Mouse (Mus musculus) hindbrain, embryonic 11.5 days (tissue): ENCODE results near the gene Gm49601. TPM values are rescaled to one million over a fixed set of nuclear protein-coding genes. Genes with fewer than 3 reads are reported as not detected.
A peak's percentile ranks its signal among the peaks of the same experiment; 100 is the strongest.

Experiments used
- ATAC-seq: fragments of 200-750 bp; cut with Nextera tagmentation; 2 replicates; pipeline ENCODE4 v1.8.0; 2017; ENCODE audit warnings: mild to moderate bottlenecking, moderate TSS enrichment, moderate library complexity; ENCODE audit not compliant: low FRiP score
- DNase-seq: peaks from one replicate; pipeline ENCODE4 v3.0.0-alpha.2; 2015; ENCODE audit warnings: low spot score
- H3K27ac ChIP-seq: fragments of 300-500 bp; sonication (generic); 2 replicates; pipeline ENCODE4 v1.5.1; 2014; ENCODE audit warnings: mild to moderate bottlenecking, low read depth, low read length
- H3K27me3 ChIP-seq: fragments of 300-500 bp; sonication (generic); 2 replicates; pipeline ENCODE4 v1.6.1; 2014; ENCODE audit warnings: mild to moderate bottlenecking, low read length, moderate library complexity, mixed read lengths; ENCODE audit not compliant: control insufficient read depth, insufficient read depth
- H3K36me3 ChIP-seq: fragments of 300-500 bp; sonication (generic); 2 replicates; pipeline ENCODE4 v1.6.1; 2014; ENCODE audit warnings: mild to moderate bottlenecking, low read length, moderate library complexity, mixed read lengths; ENCODE audit not compliant: control insufficient read depth, insufficient read depth
- H3K4me1 ChIP-seq: fragments of 300-500 bp; sonication (generic); replicated peaks from 2 replicates; pipeline ENCODE4 v1.6.1; 2014; ENCODE audit warnings: low read length, mixed read lengths; ENCODE audit not compliant: control insufficient read depth, insufficient read depth
- H3K4me2 ChIP-seq: fragments of 300-500 bp; sonication (generic); replicated peaks from 2 replicates; pipeline ENCODE4 v1.6.1; 2014; ENCODE audit warnings: mild to moderate bottlenecking, low read depth, low read length
- H3K4me3 ChIP-seq: fragments of 300-500 bp; sonication (generic); 2 replicates; pipeline ENCODE4 v1.5.1; 2014; ENCODE audit warnings: low read depth, low read length
- H3K9ac ChIP-seq: fragments of 300-500 bp; sonication (generic); 2 replicates; pipeline ENCODE4 v1.6.1; 2014; ENCODE audit warnings: low read depth, low read length
- H3K9me3 ChIP-seq: fragments of 300-500 bp; sonication (generic); 2 replicates; pipeline ENCODE4 v1.6.1; 2016; ENCODE audit warnings: low read length; ENCODE audit not compliant: control insufficient read depth
- WGBS: fragments of 180-500 bp; shearing (Covaris S2); extraction: QIAGEN DNeasy Blood & Tissue Kit; methylation state at CpG from one replicate; pipeline ENCODE4 v1.1.7; 2014; 5-methylcytosine and 5-hydroxymethylcytosine counted together
- polyA plus RNA-seq: library from polyadenylated mRNA; unstranded; fragments of >200 nt; fragmentation: Nextera tagmentation; extraction: Ambion mirVana; gene quantifications from 2 replicates; pipeline ENCODE4 v1.2.1, GENCODE M21; 2014

Gm49601 gene
- polyA plus RNA-seq, 1 experiment from 2014 or later: 6.0 TPM

- no peak for ATAC-seq
- Histone ChIP-seq H3K27me3 (peaks cover 2% of the 10 kb centered on the region; the same call in 1 of the 2 replicates), H3K36me3 (no peaks in the 10 kb centered on the region), H3K4me3 (no peak overlapping the region), H3K9me3 (no peaks in the 10 kb centered on the region), H3K9ac (no peak overlapping the region), H3K4me2 (no peak overlapping the region), H3K4me1 (peaks cover 6% of the 10 kb centered on the region), H3K27ac (no peak overlapping the region)
- DNase-seq: no peak
- WGBS: 18% methylated on average over 1 of the region's 1 CpGs
Measured at GRCm38 (mm10) chr16:18633333-18633732, 7.1 kb upstream of the Gm49601 start.

DNA sequence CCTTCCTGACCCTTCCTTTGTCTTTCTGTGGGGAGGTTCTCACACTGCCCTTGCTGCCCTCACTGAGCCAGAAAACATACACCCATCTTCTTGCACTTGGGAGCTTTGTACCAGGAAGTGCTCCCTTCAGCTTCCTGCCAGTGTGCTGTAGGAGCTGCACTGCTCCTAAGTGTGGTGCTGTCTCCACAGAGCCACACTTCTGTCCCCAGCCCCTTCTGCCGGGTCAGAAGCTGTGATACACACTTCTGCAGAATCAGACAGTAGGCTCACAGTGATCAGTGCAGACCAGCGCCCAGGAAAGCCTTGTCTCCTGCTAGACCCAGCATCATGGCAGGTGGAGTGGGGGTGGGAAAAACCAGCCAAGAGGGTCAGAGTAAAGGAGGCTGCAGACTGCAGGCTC, 6.6 kb upstream of the Gm49601 start:
- Histone ChIP-seq H3K27ac (no peak overlapping the region), H3K27me3 (peaks cover 2% of the 10 kb centered on the region; the same call in 1 of the 2 replicates), H3K36me3 (no peaks in the 10 kb centered on the region), H3K4me3 (no peak overlapping the region), H3K9me3 (no peaks in the 10 kb centered on the region), H3K4me2 (no peak overlapping the region), H3K9ac (no peak overlapping the region), H3K4me1 (peaks cover 10% of the 10 kb centered on the region)
- WGBS: 62% methylated on average over 2 of the region's 2 CpGs
- DNase-seq (no peak), ATAC-seq (no peak)

DNA sequence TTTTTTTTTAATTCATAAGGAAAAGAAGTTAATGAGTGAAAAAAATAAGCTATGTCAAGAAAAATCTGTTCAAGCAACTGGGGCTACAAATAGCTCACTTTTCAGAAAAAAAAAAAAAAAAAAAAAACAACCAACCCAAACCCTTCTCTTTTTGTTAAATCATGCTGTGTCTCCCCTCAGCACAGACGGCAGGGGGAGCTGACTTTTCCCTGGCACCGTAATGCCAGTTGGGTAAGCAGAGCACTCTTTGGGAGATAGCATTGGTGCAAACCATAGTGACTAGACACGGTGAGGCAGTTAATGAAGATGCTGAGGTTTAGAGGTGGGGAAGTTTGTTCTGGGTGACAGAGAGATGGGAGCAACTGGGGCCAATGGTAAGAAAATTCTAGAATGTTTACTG, 5.8 kb upstream of the Gm49601 start:
- Histone ChIP-seq H3K9me3 (no peaks in the 10 kb centered on the region), H3K4me2 (no peak overlapping the region), H3K36me3 (no peaks in the 10 kb centered on the region), H3K4me3 (no peak overlapping the region), H3K27ac (no peak overlapping the region), H3K9ac (no peak overlapping the region), H3K4me1 (peaks cover 16% of the 10 kb centered on the region), H3K27me3 (peaks cover 9% of the 10 kb centered on the region)
- WGBS: 61% methylated on average over 3 of the region's 3 CpGs
- DNase-seq (no peak), ATAC-seq (no peak)

DNA sequence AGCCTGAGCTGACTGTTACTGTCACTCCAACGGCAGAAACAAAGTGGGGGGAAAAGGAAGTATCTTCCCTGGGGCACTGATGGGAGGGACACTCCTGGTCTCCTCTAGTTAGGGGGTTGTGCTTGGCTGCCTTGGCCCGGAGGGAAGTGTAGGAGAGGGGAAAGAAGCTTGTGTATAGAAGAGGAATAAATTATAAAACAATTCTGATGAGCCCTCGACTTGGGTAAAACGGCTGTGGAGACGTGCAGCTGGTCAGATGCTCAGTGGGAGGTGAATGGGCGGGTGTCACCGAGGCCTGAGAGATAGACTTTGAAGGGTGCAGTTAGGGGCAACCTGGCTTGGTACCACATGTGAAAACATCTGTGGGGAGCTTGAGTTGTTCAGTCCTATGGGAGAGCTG, 4.9 kb upstream of the Gm49601 start:
- no peak overlapping the region for H3K4me2 ChIP-seq
- peaks cover 15% of the 10 kb centered on the region for H3K27me3 ChIP-seq
- DNase-seq (no peak), ATAC-seq (no peak)
- no peaks in the 10 kb centered on the region for H3K9me3 ChIP-seq
- H3K36me3 ChIP-seq: no peaks in the 10 kb centered on the region
- H3K27ac ChIP-seq: no peak overlapping the region
- WGBS: 67% methylated on average over 7 of the region's 7 CpGs
- no peak overlapping the region for H3K4me3 ChIP-seq
- H3K9ac ChIP-seq: no peak overlapping the region
- peaks cover 23% of the 10 kb centered on the region for H3K4me1 ChIP-seq

DNA sequence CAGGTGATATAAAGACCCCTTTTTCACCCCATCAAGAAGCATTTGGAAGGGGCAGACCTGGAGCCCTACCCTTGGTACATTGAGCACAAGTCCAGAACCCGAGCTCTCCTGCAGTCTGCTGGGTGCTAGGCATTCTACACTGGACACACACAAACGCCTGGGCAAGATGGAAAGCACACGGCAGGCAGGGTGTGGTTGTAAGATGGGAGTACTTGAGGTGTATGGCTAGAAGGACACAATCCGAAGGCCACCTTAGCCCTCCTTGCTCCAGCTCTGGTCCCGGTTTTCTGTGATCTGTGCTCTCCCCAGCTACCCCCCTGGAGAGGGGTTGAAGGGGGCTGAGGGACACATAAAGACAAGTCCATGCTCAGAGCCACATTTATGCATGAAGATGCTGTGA, 4.1 kb upstream of the Gm49601 start:
- Histone ChIP-seq H3K4me1 (peaks cover 26% of the 10 kb centered on the region), H3K27ac (peak overlapping the region; percentile 85; the same call in 1 of the 2 replicates), H3K36me3 (no peaks in the 10 kb centered on the region), H3K4me3 (peak overlapping the region; percentile 84), H3K9me3 (no peaks in the 10 kb centered on the region), H3K4me2 (peak overlapping the region; percentile 87), H3K9ac (peak overlapping the region; percentile 90), H3K27me3 (peaks cover 23% of the 10 kb centered on the region)
- 64% methylated on average over 5 of the region's 5 CpGs for whole genome bisulfite sequencing
- DNase-seq: no peak
- peak; percentile 3; the same call in 1 of the 2 replicates for ATAC-seq

DNA sequence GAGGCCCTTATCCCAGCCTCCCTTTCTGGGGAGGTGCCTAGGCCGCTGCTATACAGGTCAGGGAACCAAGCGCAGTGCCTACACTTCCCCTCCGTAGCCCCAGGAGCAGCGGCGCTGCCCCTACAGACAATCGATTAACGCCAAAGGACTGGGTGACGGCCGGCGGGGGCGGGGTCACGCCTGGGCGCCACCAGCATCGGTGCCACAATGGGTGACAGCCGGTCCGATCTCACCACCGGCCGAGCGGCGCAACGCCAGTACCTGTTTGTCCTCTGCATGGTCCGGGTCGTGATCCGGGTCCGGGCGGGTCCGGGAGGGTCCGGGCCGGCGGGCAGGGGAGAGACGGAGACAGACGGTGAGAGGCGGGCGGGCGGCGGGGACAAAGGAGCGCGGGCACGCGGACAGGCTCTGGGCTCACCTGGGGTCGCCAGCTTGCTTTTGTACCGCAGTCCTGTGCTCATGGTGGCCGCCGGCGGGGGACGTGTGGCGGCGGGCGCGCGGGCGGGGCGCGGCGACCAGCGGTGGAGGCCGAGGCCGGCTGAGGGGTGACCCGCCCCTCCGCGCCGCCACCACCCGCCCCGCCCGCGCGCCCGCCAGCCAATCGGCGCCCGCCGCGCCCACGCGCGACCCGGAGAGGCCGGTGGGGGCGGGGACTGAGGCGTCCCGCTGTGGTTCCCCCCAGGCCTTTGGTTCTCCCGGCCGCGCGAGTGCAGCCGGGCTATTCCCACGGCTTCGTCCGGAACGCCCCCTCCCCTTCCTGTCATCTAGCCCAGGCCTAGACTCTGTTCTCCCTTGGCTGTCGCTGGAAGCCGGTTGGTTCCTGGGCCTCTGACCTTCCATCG, 3.4 kb upstream of the Gm49601 start, which contains the start of gene Sept5:
Gene Sept5, minus strand, starts transcription at position 565 of the 842 bp plus-strand sequence.
- Histone ChIP-seq H3K36me3 (no peaks in the 10 kb centered on the region; the same call in 1 of the 2 replicates), H3K4me1 (peaks cover 26% of the 10 kb centered on the region), H3K9me3 (no peaks in the 10 kb centered on the region), H3K4me3 (peak within 1 kb of the TSS; percentile 84), H3K4me2 (peak within 1 kb of the TSS; percentile 87), H3K27me3 (peaks cover 30% of the 10 kb centered on the region), H3K27ac (peak within 1 kb of the TSS; percentile 85), H3K9ac (peak within 1 kb of the TSS; percentile 90)
- peak; percentile 73 for DNase-seq
- ATAC-seq: peak; percentile 72
- WGBS: under 1% methylated on average over 46 of the region's 93 CpGs

GRCm38 (mm10) chr16:18628948-18629340, 2.7 kb upstream of the Gm49601 start:
- H3K4me2 ChIP-seq: peak overlapping the region; percentile 87
- peak overlapping the region; percentile 85 for H3K27ac ChIP-seq
- no peaks in the 10 kb centered on the region; the same call in 1 of the 2 replicates for H3K36me3 ChIP-seq
- ATAC-seq (0 out of 2 replicates have a peak, but pooled peaks have one; percentile 0), DNase-seq (no peak)
- peaks cover 36% of the 10 kb centered on the region for H3K27me3 ChIP-seq
- peaks cover 26% of the 10 kb centered on the region for H3K4me1 ChIP-seq
- H3K9ac ChIP-seq: peak overlapping the region; percentile 90
- peak overlapping the region; percentile 84 for H3K4me3 ChIP-seq
- H3K9me3 ChIP-seq: no peaks in the 10 kb centered on the region
- WGBS: 31% methylated on average over 2 of the region's 2 CpGs

DNA sequence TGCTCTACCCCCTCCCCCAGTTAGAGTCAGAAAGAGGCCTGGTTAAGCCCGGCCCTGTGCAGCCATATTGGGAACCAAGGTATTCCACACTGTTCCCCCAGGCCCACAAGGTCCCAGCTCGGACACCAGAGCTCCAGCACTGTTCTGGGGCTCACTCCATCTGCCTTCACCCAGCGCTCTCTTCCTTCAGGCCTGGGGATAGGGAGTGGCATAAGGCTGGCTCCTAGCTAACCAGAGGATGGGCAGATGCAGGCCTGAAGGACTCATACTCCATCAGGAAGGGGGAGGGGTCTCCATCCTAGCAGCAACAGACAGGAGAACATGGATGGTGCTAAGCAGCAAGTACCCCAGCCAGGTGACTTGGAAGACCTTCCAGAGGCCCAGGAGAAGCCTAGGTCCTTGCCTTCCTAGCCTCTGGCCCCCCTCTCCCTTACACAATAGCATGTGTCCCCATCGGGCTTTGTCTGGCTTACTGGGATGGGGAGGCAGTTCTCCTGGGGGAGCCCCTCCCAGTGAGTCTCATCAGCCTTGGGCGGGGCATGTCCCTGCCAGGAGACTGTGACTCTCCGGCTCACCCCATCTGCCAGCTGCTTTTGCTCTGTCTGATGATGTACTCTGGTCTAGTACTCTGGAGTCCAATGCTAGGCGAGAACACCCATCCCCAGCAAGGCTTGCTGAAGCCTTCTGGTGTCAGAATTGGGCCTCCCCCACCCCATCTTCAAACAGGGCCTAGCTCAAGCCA, 2.1 kb upstream of the Gm49601 start:
- Histone ChIP-seq H3K4me1 (peaks cover 26% of the 10 kb centered on the region), H3K9ac (peak overlapping the region; percentile 90), H3K9me3 (no peaks in the 10 kb centered on the region), H3K4me3 (peak overlapping the region; percentile 84), H3K36me3 (no peaks in the 10 kb centered on the region; the same call in 1 of the 2 replicates), H3K4me2 (peak overlapping the region; percentile 87), H3K27me3 (peaks cover 42% of the 10 kb centered on the region), H3K27ac (peak overlapping the region; percentile 85; the same call in 1 of the 2 replicates)
- 0 out of 2 replicates have a peak, but pooled peaks have one; percentile 9 for ATAC-seq
- WGBS: 64% methylated on average over 7 of the region's 7 CpGs
- DNase-seq: no peak
